Mouse (Mus musculus) retina, adult 2 months (tissue): Measurements from ENCODE around the gene Arhgap29.

Experiments
- DNase-seq: peaks from one replicate; pipeline ENCODE4 v3.0.0-alpha.2; 2012; ENCODE audit warnings: low read depth, low spot score

Gene Arhgap29

GRCm38 (mm10) chr3:121952041-121952591 is at the start of gene Arhgap29:
Arhgap29 (plus strand) TSS chr3:121952541.
- DNase-seq, result no peak

GRCm38 (mm10) chr3:121902729-121903128 is 49.6 kb upstream of the Arhgap29 start:
- DNase-seq, result no peak

GRCm38 (mm10) chr3:121903286-121903685 is 49.1 kb upstream of the Arhgap29 start:
- no peak for DNase-seq

GRCm38 (mm10) chr3:121903695-121904094 is 48.6 kb upstream of the Arhgap29 start:
- no peak for DNase-seq

GRCm38 (mm10) chr3:121904476-121904875 is 47.9 kb upstream of the Arhgap29 start:
- no peak for DNase-seq

- no peak for DNase-seq
These were observed 45.7 kb upstream of the Arhgap29 start for GRCm38 (mm10) chr3:121906623-121907022.

GRCm38 (mm10) chr3:121909155-121909554 is 43.2 kb upstream of the Arhgap29 start:
- DNase-seq, result no peak

GRCm38 (mm10) chr3:121913476-121913875 is 38.9 kb upstream of the Arhgap29 start:
- DNase-seq, result no peak

- no peak for DNase-seq
These were observed 37.7 kb upstream of the Arhgap29 start for GRCm38 (mm10) chr3:121914459-121915185.

- DNase-seq, result no peak
These were observed 37.1 kb upstream of the Arhgap29 start for GRCm38 (mm10) chr3:121915191-121915590.

- DNase-seq, result no peak
These were observed 35.4 kb upstream of the Arhgap29 start for GRCm38 (mm10) chr3:121916802-121917532.

GRCm38 (mm10) chr3:121917658-121918057 is 34.7 kb upstream of the Arhgap29 start:
- no peak for DNase-seq

- DNase-seq, result no peak
These were observed 32.4 kb upstream of the Arhgap29 start for GRCm38 (mm10) chr3:121919961-121920360.

- no peak for DNase-seq
These were observed 31.6 kb upstream of the Arhgap29 start for GRCm38 (mm10) chr3:121920769-121921168.

- DNase-seq, result no peak
These were observed 27.4 kb upstream of the Arhgap29 start for GRCm38 (mm10) chr3:121924768-121925486.

- DNase-seq, result no peak
These were observed 24.7 kb upstream of the Arhgap29 start for GRCm38 (mm10) chr3:121927601-121928000.

- DNase-seq, result no peak
These were observed 19.5 kb upstream of the Arhgap29 start for GRCm38 (mm10) chr3:121932815-121933214.

GRCm38 (mm10) chr3:121936241-121936640 is 16.1 kb upstream of the Arhgap29 start:
- DNase-seq, result no peak

- no peak for DNase-seq
These were observed 15.3 kb upstream of the Arhgap29 start for GRCm38 (mm10) chr3:121937036-121937435.

GRCm38 (mm10) chr3:121939658-121940057 is 12.7 kb upstream of the Arhgap29 start:
- DNase-seq, result no peak

- no peak for DNase-seq
These were observed 12.0 kb upstream of the Arhgap29 start for GRCm38 (mm10) chr3:121940094-121940889.
